Mouse (Mus musculus): ENCODE results near the gene Gsdme.

GRCm38 (mm10) chr6:50247791-50248190, 15.9 kb downstream of the Gsdme start:
- TF ChIP-seq POLR2A (IDR thresholded peaks at IDR 0.05; ENCODE audit: borderline replicate concordance, low read depth, low read length) (no peak), CTCF (IDR thresholded peaks at IDR 0.05; ENCODE audit: low read depth, low read length) (no peak)

Data from bone marrow macrophage, adult 2 months (primary cell).